Mouse (Mus musculus) heart, embryonic 10.5 days (tissue): Measurements from ENCODE around the gene Acta2. TPM values are rescaled to one million over a fixed set of nuclear protein-coding genes. Genes with fewer than 3 reads are reported as not detected.

Source experiments
- DNase-seq: peaks from one replicate; pipeline ENCODE4 v3.0.0-alpha.2; 2017; ENCODE audit warnings: low spot score
- H3K27ac ChIP-seq: fragments of 300-500 bp; sonication (generic); 2 replicates; pipeline ENCODE4 v1.5.1; 2016; ENCODE audit warnings: mild to moderate bottlenecking
- H3K27me3 ChIP-seq: fragments of 300-500 bp; sonication (generic); 2 replicates; pipeline ENCODE4 v1.6.1; 2016; ENCODE audit warnings: mild to moderate bottlenecking; ENCODE audit not compliant: poor library complexity, insufficient read depth, severe bottlenecking
- H3K36me3 ChIP-seq: fragments of 300-500 bp; sonication (generic); 2 replicates; pipeline ENCODE4 v1.6.1; 2016; ENCODE audit warnings: mild to moderate bottlenecking, moderate library complexity
- H3K4me1 ChIP-seq: fragments of 300-500 bp; sonication (generic); 2 replicates; pipeline ENCODE4 v1.6.1; 2016; ENCODE audit warnings: mild to moderate bottlenecking
- H3K4me3 ChIP-seq: fragments of 300-500 bp; sonication (generic); 2 replicates; pipeline ENCODE4 v1.5.1; 2016; ENCODE audit warnings: mild to moderate bottlenecking, moderate library complexity
- H3K9me3 ChIP-seq: fragments of 300-500 bp; sonication (generic); 2 replicates; pipeline ENCODE4 v1.6.1; 2016; ENCODE audit warnings: mild to moderate bottlenecking, moderate library complexity
- WGBS: fragments of 180-500 bp; shearing (Covaris S2); methylation state at CpG from one replicate; pipeline ENCODE4 v1.1.7; 2016; 5-methylcytosine and 5-hydroxymethylcytosine counted together
- polyA plus RNA-seq: library from polyadenylated mRNA; unstranded; fragments of >200 nt; fragmentation: Nextera tagmentation; extraction: Ambion mirVana; gene quantifications from 2 replicates; pipeline ENCODE4 v1.2.1, GENCODE M21; 2016

Gene Acta2
- polyA plus RNA-seq, 1 experiment from 2014 or later = 1,821 TPM

DNA sequence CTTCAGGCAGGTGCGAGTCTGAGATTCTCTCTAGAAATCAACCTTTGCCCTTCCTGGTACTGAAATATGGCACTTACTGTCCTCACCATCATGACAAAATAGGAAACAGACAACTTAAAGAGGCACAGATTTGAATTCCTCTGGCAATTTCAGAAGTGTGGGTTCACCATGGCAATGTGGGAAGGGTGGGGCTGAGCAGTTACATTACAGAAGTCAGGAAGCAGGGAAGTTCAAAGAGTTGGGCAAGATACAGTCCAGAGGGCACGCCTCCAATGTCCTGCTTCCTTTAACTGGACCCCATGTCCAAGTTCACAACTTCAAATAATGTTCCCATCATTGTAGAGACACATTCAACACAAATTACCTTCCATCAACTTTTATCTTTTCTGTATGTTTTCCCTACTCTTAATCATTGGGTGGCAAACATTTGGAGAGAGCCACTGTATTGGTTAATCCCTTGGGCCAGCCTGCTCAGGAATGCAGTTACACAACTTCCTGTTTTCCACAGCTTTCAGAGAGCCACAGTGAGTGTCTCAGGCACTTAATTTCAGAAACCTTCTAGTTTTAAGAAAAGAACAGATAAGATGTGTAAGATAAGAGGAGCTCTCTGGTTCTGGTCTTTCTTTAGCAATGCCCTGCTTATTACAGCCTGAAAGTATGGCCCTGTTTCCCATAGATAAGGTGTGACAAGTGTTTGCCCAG, 7.0 kb upstream of the Acta2 start:
- Histone ChIP-seq H3K4me3 (no peak overlapping the region), H3K4me1 (peaks cover 6% of the 10 kb centered on the region; the same call in 1 of the 2 replicates), H3K36me3 (no peaks in the 10 kb centered on the region), H3K9me3 (no peaks in the 10 kb centered on the region), H3K27me3 (no peaks in the 10 kb centered on the region), H3K27ac (no peak overlapping the region)
- DNase-seq = no peak
- 78% methylated on average over 2 of the region's 2 CpGs for WGBS

DNA sequence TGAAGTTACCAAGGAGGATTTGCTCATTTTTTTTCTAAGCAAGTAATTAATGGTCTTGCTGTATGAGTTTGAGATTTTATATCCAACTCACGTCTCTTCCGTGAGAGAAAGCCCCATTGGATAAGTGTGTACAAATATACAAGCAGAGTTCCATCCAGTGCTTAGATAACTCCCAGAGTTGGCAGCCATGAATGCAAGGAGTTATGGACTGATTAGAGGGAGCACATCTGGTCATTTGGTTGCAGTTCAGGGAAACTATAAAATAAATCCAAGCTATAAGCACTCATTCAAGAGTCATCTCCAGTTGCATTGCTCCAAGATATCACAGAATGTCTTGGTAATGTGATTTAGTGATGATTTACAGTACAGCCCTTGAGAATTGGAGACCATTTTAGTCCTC, 1.5 kb upstream of the Acta2 start:
- WGBS = 86% methylated on average over 2 of the region's 2 CpGs
- Histone ChIP-seq H3K9me3 (no peaks in the 10 kb centered on the region), H3K4me3 (no peak overlapping the region), H3K4me1 (peaks cover 14% of the 10 kb centered on the region; the same call in 1 of the 2 replicates), H3K27ac (no peak overlapping the region), H3K27me3 (no peaks in the 10 kb centered on the region), H3K36me3 (no peaks in the 10 kb centered on the region)
- no peak for DNase-seq

DNA sequence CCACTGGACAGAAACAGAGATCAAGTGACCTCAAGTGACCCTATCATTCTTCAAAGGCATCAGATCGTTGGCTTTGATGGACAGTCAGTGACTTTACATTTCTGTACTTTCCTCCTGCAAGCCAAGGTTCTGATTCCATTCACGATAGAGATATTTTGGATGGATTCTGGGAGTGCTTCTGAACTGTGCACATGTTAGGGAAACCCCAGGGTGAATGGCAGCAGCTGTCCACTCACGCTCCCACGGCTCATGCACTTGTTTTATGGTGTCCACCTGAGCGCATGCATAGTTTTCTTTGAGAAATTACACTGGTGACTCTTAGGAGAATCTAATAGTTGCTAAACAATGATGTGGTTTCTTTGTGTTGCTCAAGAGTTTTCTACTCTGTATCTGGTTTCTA, 759 bp upstream of the Acta2 start:
- H3K36me3 ChIP-seq = peaks cover 2% of the 10 kb centered on the region; the same call in 1 of the 2 replicates
- H3K4me1 ChIP-seq = peaks cover 14% of the 10 kb centered on the region; the same call in 1 of the 2 replicates
- DNase-seq = no peak
- no peak overlapping the region for H3K4me3 ChIP-seq
- H3K9me3 ChIP-seq = no peaks in the 10 kb centered on the region
- WGBS = 74% methylated on average over 5 of the region's 5 CpGs
- H3K27ac ChIP-seq = peak overlapping the region; percentile 85; the same call in 1 of the 2 replicates
- no peaks in the 10 kb centered on the region for H3K27me3 ChIP-seq

DNA sequence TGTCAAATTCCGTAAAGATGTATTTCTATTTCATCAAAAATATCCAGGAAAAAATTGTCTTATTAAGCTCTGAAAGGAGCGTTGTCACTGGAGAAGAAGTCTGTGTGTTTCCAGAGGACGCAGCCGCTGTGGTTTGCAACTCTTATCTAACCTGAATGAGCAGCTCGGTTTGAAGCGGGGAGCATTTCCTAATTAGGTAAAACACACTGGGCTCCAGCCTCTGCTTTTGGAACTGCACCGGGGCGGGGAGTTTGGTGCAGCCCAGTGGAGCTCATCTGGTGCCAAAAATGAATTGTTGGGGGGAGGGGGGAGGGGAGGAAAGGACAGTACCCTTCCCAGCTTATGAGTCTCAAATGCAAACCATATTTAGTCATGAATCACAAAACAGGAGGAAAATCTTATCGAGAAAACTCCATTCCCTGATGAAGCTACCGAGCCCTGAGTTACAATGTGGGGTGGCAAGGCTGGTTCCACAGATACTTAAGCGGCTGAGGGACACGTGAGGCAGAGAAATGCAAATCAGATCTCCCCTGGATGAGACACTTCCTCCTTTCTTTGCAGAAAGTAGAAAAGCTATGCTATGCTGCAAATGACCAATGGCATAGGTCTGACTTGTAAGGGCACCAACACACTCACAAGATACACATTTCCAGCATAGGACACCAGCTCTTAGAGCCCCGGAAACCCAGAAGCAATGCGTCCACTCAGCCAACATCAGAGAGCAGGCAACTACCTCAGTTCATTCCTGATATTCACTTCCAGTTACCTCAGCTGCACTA, 1.1 kb downstream of the Acta2 start:
- Histone ChIP-seq H3K27me3 (no peaks in the 10 kb centered on the region; the same call in 1 of the 2 replicates), H3K36me3 (peaks cover 2% of the 10 kb centered on the region; the same call in 1 of the 2 replicates), H3K9me3 (no peaks in the 10 kb centered on the region), H3K4me3 (peak overlapping the region; percentile 59), H3K4me1 (peaks cover 14% of the 10 kb centered on the region; the same call in 1 of the 2 replicates), H3K27ac (peak overlapping the region; percentile 85)
- DNase-seq = no peak
- WGBS = 17% methylated on average over 14 of the region's 14 CpGs

DNA sequence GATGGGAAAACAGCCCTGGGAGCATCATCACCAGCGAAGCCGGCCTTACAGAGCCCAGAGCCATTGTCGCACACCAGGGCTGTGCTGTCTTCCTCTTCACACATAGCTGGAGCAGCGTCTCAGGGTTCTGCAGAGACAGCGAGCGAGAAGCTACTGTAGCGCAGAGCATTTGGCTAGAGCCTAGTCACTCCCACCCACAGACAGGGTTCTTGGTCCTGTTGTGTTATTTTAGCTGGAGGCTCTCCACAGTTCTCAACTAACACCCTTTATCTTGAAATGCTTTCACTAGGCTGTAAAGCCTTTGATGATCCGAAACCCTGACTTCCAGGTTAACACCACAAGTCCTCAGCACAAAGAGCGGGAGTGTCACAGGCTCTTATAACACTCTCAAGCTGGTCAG, 2.9 kb downstream of the Acta2 start:
- Histone ChIP-seq H3K27me3 (no peaks in the 10 kb centered on the region; the same call in 1 of the 2 replicates), H3K4me3 (peak overlapping the region; percentile 59), H3K36me3 (peaks cover 10% of the 10 kb centered on the region), H3K27ac (no peak overlapping the region), H3K4me1 (peaks cover 14% of the 10 kb centered on the region; the same call in 1 of the 2 replicates), H3K9me3 (no peaks in the 10 kb centered on the region)
- DNase-seq = no peak
- WGBS = 30% methylated on average over 9 of the region's 9 CpGs

DNA sequence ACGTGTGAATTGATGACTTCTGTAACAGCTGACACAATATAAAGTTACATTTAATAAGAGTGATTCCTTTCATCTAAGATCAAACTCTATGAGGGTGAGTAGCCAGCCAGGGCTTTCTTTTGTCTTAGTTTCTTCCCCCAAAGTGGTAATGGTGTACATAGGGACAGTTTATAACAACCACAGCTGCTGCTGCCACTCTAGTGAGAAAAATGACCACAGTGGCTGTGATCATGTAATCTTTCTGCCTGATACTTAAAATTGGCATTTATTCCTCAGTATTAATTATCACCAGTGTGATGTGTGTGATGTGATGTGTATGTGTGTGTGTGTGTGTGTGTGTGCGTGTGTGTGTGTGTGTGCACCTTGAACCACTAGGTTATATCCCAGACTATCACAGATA, 3.5 kb downstream of the Acta2 start:
- Histone ChIP-seq H3K9me3 (no peaks in the 10 kb centered on the region), H3K4me3 (no peak overlapping the region), H3K27me3 (no peaks in the 10 kb centered on the region; the same call in 1 of the 2 replicates), H3K36me3 (peaks cover 15% of the 10 kb centered on the region), H3K4me1 (peaks cover 14% of the 10 kb centered on the region; the same call in 1 of the 2 replicates), H3K27ac (no peak overlapping the region)
- 84% methylated on average over 2 of the region's 2 CpGs for WGBS
- no peak for DNase-seq

DNA sequence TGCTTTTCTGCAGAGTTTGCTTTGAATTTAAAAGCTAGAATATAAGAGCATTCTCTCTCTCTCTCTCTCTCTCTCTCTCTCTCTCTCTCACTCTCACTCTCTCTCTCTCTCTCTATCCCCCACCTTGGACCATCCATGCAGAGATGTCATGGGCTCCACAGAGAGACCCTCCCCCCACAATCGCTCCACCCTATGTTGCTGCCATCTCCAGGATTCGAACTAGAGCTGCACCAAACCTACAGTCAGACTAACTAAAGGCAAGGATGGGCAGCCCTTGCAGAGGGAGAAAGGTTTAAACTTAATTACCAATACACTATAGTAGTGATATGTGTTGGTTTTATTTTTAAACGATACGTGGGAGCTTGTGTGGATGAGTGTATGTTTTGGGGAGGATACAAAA, 4.8 kb downstream of the Acta2 start:
- Histone ChIP-seq H3K4me3 (no peak overlapping the region), H3K27ac (no peak overlapping the region), H3K4me1 (peaks cover 11% of the 10 kb centered on the region; the same call in 1 of the 2 replicates), H3K27me3 (no peaks in the 10 kb centered on the region; the same call in 1 of the 2 replicates), H3K9me3 (no peaks in the 10 kb centered on the region), H3K36me3 (peaks cover 28% of the 10 kb centered on the region)
- 85% methylated on average over 4 of the region's 4 CpGs for WGBS
- no peak for DNase-seq

DNA sequence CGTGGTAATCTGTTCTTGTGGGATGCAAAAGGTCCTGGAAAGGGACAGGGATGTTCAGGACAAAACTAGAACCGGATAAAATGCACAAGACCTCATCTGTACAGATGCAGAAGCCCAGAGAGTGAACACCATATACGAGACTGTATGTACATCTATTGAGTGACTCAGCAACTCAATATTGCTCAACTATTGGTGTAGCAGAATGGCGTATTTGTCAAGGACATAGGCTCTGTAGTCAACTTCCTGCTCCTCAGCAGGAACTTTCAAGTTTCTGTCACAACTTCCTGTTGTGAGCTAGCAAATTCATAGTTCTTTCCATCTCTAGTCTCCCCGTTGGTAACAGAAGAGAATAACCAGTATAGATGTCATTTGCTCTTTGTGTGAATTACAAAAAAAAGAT, 6.8 kb downstream of the Acta2 start:
- no peak overlapping the region for H3K27ac ChIP-seq
- WGBS = 81% methylated on average over 5 of the region's 5 CpGs
- H3K9me3 ChIP-seq = no peaks in the 10 kb centered on the region
- H3K27me3 ChIP-seq = no peaks in the 10 kb centered on the region; the same call in 1 of the 2 replicates
- peaks cover 6% of the 10 kb centered on the region; the same call in 1 of the 2 replicates for H3K4me1 ChIP-seq
- H3K4me3 ChIP-seq = no peak overlapping the region
- H3K36me3 ChIP-seq = peaks cover 45% of the 10 kb centered on the region
- no peak for DNase-seq

DNA sequence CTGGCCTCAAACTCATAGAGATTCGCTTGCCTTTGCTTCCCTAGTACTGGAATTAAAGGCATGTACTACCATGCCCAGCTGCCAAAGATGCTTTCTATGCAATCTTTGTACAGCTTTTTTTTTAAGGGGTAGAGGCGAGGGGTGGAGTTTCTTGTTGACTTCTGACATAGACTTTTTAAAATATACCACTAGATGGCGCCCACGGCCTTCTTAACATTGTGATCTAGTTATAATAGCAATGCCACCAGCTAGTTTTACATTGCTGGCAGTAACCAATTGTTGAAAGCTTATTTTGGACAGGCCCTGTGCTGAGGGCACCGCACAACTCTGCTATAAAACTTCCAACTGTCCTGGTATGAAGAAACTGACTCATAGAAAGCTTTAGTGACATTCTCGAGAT, 11.3 kb downstream of the Acta2 start:
- H3K36me3 ChIP-seq = peaks cover 66% of the 10 kb centered on the region
- H3K4me3 ChIP-seq = no peak overlapping the region
- H3K9me3 ChIP-seq = no peaks in the 10 kb centered on the region
- no peaks in the 10 kb centered on the region; the same call in 1 of the 2 replicates for H3K27me3 ChIP-seq
- DNase-seq = no peak
- no peaks in the 10 kb centered on the region for H3K4me1 ChIP-seq
- H3K27ac ChIP-seq = no peak overlapping the region
- WGBS = 22% methylated on average over 6 of the region's 6 CpGs

DNA sequence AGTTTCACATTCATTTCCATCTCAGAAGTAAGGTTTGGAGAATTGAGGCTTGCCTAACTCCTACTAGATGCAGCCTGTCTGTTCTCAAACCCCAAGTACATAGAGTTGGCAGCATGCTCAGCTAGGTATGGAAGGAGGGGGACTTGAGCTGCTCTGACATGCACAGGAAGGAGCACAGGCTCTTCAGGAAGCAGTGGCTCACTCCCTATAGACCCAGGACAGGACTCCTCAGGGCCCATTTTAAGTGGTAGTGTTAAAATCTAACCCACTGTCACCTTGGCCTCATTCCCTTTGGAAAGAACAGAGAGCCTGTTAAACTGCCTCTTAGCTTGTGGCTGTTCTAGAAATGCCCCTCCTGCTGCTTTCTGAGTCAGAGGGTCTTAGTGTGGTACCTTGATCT, 12.5 kb downstream of the Acta2 start:
- no peak for DNase-seq
- Histone ChIP-seq H3K27ac (no peak overlapping the region), H3K4me3 (no peak overlapping the region), H3K4me1 (no peaks in the 10 kb centered on the region), H3K9me3 (no peaks in the 10 kb centered on the region), H3K27me3 (no peaks in the 10 kb centered on the region), H3K36me3 (peaks cover 59% of the 10 kb centered on the region)

DNA sequence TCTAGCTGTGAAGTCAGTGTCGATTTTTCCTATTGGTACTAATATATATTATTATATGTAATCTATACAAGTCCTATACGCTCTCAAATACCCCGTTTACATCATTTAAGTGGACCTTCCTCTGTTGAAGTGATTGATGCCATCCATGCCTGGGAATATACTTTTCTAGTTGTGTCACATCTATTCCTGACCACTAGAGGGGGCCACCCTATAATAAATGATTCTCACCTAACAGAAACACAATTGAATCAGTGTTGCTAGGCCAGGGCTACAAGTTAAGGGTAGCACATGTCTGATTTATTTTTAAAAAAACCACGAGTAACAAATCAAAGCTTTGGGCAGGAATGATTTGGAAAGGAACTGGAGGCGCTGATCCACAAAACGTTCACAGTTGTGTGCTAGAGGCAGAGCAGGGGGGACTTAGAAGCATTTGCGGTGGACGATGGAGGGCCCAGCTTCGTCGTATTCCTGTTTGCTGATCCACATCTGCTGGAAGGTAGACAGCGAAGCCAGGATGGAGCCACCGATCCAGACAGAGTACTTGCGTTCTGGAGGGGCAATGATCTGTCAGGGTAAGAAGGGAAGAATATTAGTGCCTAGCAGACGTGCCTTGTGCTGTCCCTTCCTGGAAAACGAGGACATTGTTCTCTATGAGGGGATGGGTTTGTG, 14.0 kb downstream of the Acta2 start:
- Histone ChIP-seq H3K9me3 (no peaks in the 10 kb centered on the region), H3K4me1 (no peaks in the 10 kb centered on the region), H3K4me3 (no peak overlapping the region), H3K36me3 (peaks cover 48% of the 10 kb centered on the region), H3K27ac (no peak overlapping the region), H3K27me3 (no peaks in the 10 kb centered on the region)
- DNase-seq = no peak
- 65% methylated on average over 15 of the region's 15 CpGs for WGBS

DNA sequence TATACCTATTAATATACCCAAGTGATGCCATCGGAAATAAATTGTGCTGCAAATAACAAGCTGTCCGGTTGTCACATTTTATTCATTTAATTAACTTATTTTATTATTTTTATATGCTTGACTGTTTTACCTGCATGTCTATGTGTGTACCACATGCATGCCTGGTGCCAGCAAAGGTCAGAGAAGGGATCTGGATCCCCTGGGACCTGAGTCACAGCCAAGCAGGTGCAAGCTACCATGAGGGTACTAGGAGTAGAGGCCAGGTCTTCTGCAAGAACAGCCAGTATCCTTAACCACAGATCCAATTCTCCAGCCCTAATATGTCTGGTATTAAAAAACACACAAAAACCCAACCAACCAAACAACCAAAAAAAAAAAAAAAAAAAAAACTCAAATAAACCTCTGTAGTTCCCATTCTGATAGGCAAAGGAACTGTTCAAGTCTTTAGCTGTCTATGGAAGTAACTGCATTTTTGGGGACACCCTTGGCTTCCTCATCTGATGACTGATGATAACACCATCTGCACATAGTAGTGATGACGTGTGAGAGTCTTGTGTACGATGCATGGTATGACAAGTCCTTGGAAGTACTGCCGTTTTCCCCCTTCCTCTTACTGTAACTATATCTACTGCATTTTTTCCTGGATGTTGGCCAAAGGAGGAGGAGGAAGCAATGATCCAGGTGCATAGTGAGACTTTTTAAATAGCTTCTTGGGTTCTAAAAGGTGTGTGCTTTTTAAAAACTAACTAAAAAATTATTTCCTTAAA, 14.9 kb downstream of the Acta2 start:
- no peaks in the 10 kb centered on the region for H3K9me3 ChIP-seq
- no peak for DNase-seq
- no peaks in the 10 kb centered on the region for H3K4me1 ChIP-seq
- no peak overlapping the region for H3K27ac ChIP-seq
- H3K36me3 ChIP-seq = peaks cover 38% of the 10 kb centered on the region
- WGBS = 69% methylated on average over 5 of the region's 5 CpGs
- H3K27me3 ChIP-seq = no peaks in the 10 kb centered on the region
- no peak overlapping the region for H3K4me3 ChIP-seq
